In genomic region chr11:119188389-119188788, GRCm38 (mm10) we compare ENCODE assay signal across 11 mouse cellular contexts. TPM values are rescaled to one million over a fixed set of nuclear protein-coding genes. Genes with fewer than 3 reads are reported as not detected.
DNase-seq lines count a peak whose midpoint lies in the region; ATAC-seq lines count a peak whose summit lies in the region.
"Had no signal": no experiment of that assay in that cellular context is flagged by ENCODE, and none has a peak within 500 bp of the region (broad histone marks: within the 10 kb centered on the region; RNA-seq: fewer than 3 reads in every experiment).

No protein-coding gene starts in this region.

- no peaks in the 10 kb centered on the region for H3K9me3 ChIP-seq in embryonic facial prominence, embryonic 15.5 days (replicated peaks)
- H3K9me3 ChIP-seq: neural tube, embryonic 12.5 days had no signal

- no peaks in the 10 kb centered on the region for H3K36me3 ChIP-seq in embryonic facial prominence, embryonic 15.5 days
- H3K36me3 ChIP-seq: neural tube, embryonic 12.5 days had no signal

- no peak overlapping the region for H3K4me2 ChIP-seq in embryonic facial prominence, embryonic 15.5 days (replicated peaks)

- DNase-seq in kidney, postnatal 10 days = peak; percentile 72
- DNase-seq in kidney, adult 18-20 months = no peak
- DNase-seq in retina, postnatal 1 day = peak; percentile 37
- DNase-seq in retina, embryonic 14.5 days (ENCODE audit: low spot score) = no peak
- no peak for DNase-seq in layer of hippocampus, adult 18-20 months (ENCODE audit: low spot score in 2 of 2)
- DNase-seq in left cerebral cortex, adult 9 months (ENCODE audit: low spot score in 2 of 2) = no peak
- DNase-seq: gastrocnemius, postnatal 10 days; thymus, postnatal 25 days had no signal

- 45% methylated on average over 6 of the region's 6 CpGs for WGBS in embryonic facial prominence, embryonic 15.5 days

- H3K4me3 ChIP-seq in embryonic facial prominence, embryonic 15.5 days (replicated peaks) = no peak overlapping the region
- H3K4me3 ChIP-seq: neural tube, embryonic 12.5 days had no signal

- ATAC-seq in embryonic facial prominence, embryonic 15.5 days (ENCODE audit: insufficient number of reproducible peaks, low FRiP score, low TSS enrichment, low read depth) = no peak

- peaks cover 55% of the 10 kb centered on the region for H3K4me1 ChIP-seq in embryonic facial prominence, embryonic 15.5 days

- no peak overlapping the region for H3K9ac ChIP-seq in embryonic facial prominence, embryonic 15.5 days
- H3K9ac ChIP-seq: neural tube, embryonic 12.5 days had no signal

- H3K27me3 ChIP-seq in embryonic facial prominence, embryonic 15.5 days = no peaks in the 10 kb centered on the region
- H3K27me3 ChIP-seq: neural tube, embryonic 12.5 days had no signal

- peak overlapping the region; percentile 77 for H3K27ac ChIP-seq in embryonic facial prominence, embryonic 15.5 days (replicated peaks)
- H3K27ac ChIP-seq: neural tube, embryonic 12.5 days had no signal

RNA-seq across cellular contexts. Expression of gene Tbc1d16, which starts 39.9 kb away (rescaled TPM):
- polyA plus RNA-seq in embryonic facial prominence, embryonic 15.5 days (2015; fragmentation: Nextera tagmentation; extraction: Ambion mirVana) = 15.3 and 16.0 TPM in 2 replicates
- 10 to 100 TPM; 37.5 to 39.9 TPM for total RNA-seq in layer of hippocampus, adult 18-20 months (2021)

RNA-seq across cellular contexts. Expression of gene Ccdc40, which starts 40.0 kb away (rescaled TPM):
- 10.3 and 13.0 TPM in 2 replicates for polyA plus RNA-seq in embryonic facial prominence, embryonic 15.5 days (2015; fragmentation: Nextera tagmentation; extraction: Ambion mirVana)
- 1 to 10 TPM; 2.3 to 2.7 TPM for total RNA-seq in layer of hippocampus, adult 18-20 months (2021)
- total RNA-seq: heart, postnatal 25 days had no signal

Comparison
In these comparisons a context has a peak if more than half of its experiments do, and no peak if none do; other contexts are left out.
1. DNase-seq: peak in kidney, postnatal 10 days (single experiment) and retina, postnatal 1 day (single experiment); none in kidney, adult 18-20 months (single experiment), retina, embryonic 14.5 days (single experiment), layer of hippocampus, adult 18-20 months (0 of 2) and left cerebral cortex, adult 9 months (0 of 2).